Mouse (Mus musculus) left cerebral cortex, adult 9 months (tissue): ENCODE measurements around the gene Slc1a6.
"Not testable (repeated sequence)": the region's sequence is repeated elsewhere in the genome, so short reads cannot be mapped to it uniquely, and the experiment has no call there.

Experiments
- DNase-seq, 2 experiments: peaks; one replicate each; pipeline ENCODE4 v3.0.0; 2022; ENCODE audit warnings: low spot score in 2 of 2

The Slc1a6 gene

DNA sequence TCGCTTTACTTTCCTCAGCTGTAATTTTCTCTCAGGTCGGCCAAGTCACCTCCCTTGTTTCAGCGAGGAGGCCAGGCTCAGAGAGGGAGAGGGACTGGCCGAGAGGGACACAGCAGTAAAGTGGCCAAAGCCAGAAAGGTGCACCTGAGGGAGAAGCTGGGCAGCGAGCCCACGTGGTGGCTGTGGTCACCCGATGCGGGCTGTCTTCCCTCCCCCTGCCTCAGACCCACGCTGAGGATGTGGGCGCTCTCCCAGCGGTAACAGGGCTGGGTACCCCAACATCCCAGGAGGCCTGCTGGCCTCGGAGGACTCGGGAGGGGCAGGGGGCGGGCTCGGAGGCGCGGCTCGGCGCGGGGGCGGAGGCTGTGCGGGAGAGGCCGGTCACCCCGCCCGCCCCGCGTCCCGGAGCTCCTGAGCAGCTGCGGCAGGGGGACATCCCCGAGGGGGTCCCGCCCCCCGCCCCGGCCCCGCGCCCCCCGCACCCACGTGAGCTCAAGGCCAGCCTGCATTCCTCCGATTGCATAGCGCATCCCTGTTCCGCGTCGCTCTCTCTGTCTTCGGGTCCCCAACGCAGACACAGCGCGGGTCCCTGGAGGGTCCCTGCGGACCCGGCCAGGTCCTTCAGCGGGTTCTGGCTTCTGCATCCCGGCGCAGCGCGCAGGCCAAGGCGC lies at the start of gene Slc1a6:
Gene Slc1a6, plus strand, starts transcription at position 516 of the 671 bp plus-strand sequence.
- peak in 1 of 2 experiments; percentile 34 for DNase-seq

DNA sequence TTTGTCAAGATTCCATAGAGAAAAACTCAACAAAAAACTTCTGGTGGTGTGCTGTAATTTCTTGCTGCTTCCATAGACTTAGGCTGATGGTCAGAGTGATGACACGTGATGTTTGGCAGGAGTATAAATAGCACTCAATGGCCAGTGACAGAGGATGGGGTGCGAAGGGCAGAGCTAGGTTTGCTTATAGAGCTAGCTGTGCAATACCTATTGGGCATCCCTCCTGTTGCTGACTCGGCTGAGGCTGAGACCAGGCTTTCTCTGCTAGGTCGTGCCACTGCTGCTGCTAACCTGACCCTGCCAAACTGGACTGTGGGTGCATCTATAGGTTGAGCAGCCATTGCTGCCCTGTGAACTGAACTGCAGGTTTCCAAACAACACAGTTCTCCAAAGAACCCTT lies 40.5 kb upstream of the Slc1a6 start:
- DNase-seq: no peak

DNA sequence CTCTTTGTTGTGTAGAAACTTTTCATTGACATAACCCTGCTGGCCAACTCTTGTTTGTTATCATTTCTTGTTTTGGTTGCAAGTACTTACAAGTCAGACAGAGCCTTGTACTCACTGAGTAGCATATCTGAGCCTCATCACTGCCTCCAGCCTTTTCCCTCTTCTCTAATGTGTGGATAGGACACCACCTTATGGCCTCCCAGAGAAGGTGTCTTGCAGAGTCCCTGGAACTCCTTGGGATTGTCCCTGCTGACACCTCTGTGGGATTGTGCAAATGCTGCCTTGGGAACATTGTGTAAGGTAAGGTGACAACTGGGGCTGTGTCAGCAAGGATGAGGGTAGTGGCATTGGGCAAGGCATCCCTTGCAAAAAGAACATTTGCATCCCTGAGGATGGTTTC lies 36.6 kb upstream of the Slc1a6 start:
- DNase-seq: no peak

DNA sequence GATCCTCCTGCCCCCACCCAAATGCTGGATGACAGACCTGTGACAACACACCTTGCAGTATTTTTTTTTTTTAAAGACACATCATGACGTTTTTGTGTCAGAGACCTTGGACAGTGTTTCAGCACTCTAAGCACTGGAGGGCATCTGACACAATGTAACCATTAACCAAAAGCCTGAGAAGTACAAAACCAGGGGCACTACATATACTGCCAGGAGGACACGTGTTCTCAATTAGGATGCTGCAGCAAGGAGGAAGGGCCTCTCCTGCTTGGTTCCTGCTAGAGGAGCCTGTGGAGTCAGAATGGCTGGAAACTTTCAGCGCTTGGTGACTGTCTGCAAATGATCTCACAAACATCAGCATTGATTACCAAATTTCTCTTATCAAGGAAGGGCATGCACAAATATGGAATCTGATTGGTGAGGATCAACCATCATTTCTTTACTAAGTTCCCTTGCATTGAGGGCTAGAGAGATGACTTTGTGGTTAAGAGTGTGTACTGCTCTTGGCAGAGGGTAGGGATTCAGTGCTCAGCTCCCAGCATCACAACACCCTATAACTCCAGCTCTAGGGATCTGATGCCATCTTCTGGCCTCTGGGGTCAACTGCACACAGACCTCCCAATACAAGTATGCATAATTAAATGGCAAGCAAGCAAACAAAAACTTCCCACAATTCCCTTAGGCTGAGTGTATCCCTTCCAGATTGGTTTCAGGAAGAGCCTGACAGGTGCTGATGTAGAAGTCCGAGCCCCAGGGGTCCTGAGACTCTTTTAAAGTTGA lies 34.7 kb upstream of the Slc1a6 start:
- DNase-seq: no peak

DNA sequence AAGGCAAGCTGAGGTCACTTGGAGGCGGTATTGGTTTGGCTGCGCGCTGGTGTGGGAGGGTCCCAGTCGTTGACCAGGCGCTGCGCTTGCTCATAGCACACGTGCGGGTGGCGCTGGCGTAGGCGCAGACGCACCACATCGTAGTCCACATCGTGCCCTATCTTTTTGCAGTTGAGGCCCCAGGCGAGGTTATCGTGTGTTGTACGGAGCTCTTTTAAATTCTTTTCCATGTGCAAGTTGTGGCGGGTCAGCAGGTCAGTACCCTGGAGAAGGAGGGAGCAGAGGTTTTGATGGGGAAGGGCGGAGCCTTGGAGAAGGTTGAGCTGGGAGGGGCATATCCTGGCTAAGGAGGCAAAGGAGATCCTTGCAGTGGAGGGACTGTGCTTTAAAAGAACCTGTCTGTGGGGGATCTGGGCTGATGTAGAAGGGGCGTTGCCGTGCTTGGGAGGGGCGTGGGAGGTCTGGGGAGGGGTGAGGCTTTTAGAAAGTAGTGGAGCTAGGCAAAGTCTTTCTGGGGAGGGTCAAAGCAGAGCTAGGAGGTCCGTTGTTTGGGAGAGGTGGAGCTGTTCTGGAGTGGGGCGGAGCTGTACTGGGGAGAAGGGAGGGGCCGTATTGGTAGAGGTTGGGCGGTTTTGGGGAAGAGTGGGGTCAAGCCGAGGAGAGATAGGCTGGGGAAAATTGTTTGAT lies 33.1 kb upstream of the Slc1a6 start:
- DNase-seq: peak in 1 of 2 experiments; percentile 44

DNA sequence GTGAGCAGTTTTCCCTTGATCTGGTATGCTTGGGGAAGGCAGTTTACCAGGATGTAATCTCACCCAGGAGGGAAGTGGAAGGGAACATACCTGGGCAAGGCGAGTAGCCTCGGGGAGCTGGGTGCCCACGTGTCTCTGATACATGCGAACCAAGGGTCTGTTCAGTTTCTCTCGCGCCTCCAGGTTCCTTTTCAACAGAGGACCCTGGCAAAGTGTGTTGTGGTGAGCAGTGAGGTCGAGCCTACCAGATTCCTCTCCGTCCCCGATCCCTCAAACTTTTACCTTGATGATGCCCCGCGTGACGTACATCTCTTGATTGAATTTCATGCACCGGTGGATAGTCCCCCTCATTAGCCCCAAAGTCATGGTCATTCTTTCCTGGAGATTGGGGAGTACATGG lies 32.1 kb upstream of the Slc1a6 start:
- no peak for DNase-seq

DNA sequence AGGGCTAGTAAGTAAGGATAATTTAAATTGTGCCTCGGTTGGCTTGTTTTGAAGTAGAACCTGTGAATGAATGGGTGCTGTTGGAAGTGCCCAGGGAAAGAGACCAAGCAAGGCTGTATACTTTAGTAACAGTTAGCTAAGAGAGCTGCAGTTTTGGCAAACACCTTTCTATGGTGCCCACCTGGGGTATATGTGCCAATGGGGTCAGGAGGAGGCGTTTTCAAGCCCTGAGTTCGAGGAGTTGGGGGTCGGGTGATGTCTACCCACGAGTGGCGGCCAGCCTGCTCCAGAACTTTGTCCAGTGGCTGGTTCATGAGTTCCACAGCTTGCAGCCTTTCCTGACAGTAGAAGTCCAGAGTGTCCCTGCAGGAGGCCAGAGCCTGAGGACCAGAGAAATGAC lies 31.4 kb upstream of the Slc1a6 start:
- no peak for DNase-seq

DNA sequence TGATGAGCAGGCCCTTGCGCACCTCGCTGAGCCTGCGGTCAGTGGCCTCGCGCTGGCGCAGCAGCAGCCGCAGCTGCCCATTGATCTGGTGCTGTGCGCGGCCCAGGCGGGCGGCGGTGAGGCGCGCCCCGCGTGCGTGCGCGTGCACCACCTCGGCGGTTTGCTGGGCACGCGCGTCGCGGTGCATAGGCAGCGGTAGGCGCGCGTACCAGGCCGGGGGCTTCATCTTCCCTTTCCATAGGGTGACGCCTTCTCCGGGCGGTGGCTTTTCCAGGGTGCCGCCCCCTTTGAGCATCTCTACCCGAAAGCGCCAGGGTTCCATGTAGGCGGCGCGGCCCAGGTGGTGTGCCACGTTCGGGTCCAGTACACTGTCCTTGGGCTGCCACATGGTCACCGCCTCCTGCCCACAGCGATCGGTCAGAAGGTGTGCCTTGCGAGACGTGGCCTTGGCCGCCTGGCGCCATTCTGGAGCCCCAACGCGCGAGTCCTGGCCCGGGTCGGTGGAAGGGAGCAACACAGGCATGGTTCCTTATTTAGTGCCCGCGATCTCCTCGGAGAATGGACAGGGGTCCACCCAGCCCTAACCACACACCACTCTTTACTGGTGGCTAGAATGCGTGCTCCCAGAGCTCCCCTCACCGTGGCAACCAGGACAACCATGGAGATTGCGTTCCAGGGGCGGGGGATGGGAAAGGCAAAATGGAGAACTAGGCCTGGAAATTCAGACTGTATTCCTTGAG lies 27.7 kb upstream of the Slc1a6 start, which contains the start of gene Ccdc105:
Gene Ccdc105, minus strand, starts transcription at position 614 of the 740 bp plus-strand sequence.
- peak; percentile 64 to 80 for DNase-seq

DNA sequence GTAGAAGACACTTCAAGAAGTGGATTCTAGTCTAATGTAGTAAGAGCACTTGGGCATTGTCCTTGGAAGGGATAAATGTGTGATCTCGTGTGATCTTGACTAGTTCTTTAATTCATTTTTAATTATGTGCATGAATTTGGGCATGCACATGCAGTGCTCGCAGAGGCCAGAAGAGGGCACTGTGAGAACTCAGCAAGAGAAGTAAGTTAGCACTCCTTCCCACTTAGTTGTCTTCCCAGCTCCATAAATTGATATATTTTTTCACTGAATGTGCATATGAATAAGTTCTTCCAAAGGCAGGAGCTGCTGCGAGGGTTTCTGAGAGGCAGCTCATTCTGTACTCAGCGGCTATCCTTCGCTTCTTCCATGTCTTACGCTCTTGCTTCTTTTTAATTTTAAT lies 24.3 kb upstream of the Slc1a6 start:
- DNase-seq: peak in 1 of 2 experiments; percentile 89

DNA sequence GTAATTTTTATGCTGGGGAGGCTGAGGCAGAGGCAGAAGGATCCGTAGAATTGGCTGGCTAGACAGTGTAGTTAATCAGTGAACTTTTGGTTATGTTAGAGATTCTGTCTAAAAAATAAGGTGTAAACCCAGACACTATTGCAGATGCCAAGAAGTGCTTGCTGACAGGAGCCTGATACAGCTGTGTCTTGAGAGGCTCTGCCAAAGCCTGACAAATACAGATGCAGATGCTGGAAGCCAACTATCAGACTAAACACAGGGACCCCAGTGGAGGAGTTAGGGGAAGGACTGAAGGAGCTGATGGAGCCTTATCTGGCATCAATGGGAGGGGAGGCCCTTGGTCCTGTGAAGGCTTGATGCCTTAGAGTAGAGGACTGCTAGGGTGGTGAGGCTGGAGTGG lies 14.7 kb upstream of the Slc1a6 start:
- no peak for DNase-seq

DNA sequence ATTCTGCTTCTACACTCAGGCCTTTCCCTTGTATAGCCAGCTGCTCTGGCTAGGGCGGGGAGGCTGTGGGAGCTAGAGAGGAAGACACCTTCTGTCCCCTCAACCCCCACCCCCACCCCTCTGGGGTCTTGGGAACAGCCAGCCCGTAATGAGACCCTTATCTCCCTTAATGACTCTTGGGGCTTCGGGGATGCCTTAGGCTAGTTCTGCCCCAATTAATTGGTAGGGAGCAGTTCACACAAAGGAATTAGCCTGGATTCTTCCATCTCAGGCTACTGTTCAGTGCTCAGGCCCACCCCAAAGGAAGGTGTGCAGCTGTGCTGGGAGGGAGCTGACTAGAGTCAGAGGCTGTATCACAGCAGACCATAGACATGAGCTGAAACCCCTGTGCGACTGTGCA lies 4.5 kb upstream of the Slc1a6 start:
- no peak for DNase-seq

DNA sequence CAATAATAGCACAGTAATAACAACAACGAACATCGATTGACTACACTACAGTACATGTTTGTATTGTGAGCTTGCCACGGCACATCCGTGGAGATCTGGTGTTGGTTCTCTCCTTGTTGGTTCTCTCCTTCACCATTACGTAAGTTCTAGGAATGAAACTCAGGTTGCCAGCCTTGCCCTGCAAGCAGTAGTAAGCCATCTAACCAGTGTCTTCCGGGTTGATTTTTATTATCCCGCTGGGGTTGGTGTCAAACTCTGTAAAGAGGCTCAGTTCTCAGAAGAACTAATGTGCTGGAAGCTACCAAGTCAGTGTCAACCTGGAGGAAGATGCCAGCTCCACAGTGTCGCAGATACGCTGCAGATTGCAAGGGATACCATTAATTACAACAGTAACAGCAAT lies 769 bp upstream of the Slc1a6 start:
- DNase-seq: peak in 1 of 2 experiments; percentile 35

DNA sequence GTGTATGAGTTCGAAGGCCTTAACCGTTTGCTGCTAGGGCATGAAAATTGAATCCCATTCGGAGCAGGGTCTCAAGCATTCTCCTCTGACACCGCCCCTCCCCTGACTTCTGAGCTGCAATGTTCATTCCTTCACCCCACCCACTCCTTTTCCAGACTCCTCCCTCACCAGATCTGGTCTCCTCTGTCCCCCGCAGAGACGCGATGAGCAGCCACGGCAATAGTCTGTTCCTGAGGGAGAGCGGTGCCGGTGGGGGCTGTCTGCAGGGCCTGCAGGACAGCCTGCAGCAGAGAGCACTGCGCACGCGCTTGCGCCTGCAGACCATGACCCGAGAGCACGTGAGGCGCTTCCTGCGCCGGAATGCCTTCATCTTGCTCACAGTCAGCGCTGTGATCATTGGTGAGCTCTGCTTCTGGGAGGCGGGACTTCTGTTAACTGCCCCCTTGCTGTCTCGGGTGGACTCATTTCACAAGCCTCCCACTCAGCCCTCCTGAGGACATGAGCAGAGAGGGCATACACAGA lies 7.3 kb downstream of the Slc1a6 start:
- peak; percentile 89 to 93 for DNase-seq

DNA sequence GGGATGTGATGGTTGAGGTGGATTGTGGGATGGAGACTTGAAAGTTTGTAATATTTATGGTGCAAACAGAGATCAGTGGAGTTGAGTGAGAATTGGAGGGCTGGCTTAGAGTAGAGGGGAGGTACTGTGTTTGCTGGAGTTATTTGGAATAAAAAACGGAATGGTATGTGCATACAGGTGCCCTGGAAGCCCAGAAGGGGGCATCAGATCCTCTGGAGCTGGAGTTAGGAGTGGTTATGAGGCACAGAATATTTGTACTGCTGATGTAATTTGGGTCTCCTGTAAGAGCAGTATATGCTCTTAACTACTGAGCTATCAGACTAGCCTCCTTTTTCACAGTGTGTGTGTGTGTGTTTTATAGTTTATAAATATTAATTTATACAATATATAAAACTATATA lies 10.3 kb downstream of the Slc1a6 start:
- DNase-seq: no peak

DNA sequence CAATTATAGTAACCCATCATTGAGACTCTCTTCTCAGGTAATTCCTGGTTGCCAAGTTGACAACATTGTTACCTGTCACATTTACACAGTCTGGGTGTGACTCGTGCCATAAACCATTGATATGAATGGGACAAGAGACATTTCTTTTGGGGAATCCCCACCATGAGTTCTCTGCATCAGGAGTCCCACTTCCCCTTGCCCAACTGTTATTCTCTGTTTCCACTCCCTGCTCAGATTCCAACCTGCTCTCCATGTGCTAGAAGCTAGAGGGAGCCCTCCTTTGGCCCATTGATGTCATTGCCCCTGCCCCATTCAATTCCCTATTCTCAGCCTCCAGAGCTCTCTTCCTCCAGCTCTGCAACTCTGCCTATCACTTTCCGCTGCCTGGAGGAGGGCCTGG lies 21.2 kb downstream of the Slc1a6 start:
- no peak for DNase-seq

DNA sequence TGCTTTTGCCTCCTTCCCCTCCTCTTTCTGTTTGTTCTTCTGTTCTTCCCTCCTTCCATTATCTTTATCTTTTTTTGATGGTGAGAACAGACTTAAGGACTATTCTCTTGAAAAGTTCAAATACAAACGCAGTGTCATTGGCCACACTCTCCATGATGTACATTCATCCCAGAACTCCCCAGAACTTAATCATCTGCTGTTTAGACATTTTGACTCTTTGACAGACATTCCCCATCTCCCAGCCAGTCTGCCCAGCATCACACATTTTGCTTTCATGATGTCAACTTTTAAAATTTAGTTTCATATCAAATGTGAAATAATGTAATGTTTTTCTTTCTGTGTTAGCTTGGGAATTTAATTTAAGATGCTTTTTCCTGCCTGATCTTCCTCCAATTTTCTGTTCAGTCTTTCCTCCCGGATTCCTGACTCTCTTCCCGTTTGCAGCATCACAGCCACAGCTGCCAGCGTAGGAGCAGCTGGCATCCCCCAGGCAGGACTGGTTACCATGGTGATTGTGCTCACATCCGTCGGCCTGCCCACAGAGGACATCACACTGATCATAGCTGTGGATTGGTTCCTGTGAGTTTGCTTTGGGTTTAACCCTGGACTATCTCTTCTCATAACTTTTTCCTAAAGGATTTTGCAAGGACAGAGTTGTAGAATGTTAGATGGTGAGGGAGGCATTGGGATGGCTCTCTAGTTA lies 32.2 kb downstream of the Slc1a6 start:
- DNase-seq: peak; percentile 67 to 78

DNA sequence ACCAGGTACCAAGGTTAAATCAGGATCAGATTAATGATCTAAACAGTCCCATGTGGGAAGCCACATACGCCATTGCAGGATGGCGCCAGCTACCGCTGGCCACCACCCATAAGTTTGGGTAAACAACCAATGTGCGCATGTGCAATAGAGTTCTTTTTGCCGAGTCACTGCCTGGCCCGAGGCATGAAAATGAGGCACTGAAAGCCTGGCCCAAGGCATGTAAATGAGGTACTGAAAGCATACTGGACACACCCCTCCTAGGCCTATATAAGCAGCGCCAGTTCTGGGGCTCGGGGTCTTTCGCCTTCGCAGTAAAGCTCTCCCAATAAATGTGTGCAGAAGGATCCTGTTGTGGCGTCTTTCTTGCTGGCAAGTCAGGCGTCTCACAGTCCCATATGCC lies 60.2 kb downstream of the Slc1a6 start:
- not testable (repeated sequence) for DNase-seq

DNA sequence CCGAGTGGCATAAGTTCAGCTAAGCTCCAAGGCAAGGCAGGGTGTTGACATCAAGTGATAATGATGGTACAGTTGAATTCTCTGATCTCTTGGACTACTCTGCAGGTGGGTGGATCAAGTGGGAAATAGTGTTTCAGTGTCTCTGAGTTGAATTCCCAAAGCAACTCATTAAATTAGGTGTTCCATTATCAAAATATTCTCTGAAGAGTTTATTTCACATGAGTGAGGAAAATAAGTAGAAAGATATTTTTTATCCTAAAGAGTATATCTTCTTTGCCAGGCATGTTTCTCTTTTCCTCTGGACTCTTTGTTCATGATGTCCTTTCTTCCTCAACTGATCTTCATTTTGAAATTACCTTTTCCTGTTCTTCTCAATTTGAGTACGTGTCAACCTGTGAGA lies 71.8 kb downstream of the Slc1a6 start, which contains the start of gene Olfr1356:
Gene Olfr1356, minus strand, starts transcription at position 101 of the 400 bp plus-strand sequence.
- no peak for DNase-seq
